Mouse (Mus musculus) induced T-regulatory cell, adult 2 months (primary cell): ENCODE measurements around the gene Zp3.

Experiments
- DNase-seq: peaks from one replicate; pipeline ENCODE4 v3.0.0-alpha.2; 2012; ENCODE audit warnings: low read depth

The Zp3 gene

DNA sequence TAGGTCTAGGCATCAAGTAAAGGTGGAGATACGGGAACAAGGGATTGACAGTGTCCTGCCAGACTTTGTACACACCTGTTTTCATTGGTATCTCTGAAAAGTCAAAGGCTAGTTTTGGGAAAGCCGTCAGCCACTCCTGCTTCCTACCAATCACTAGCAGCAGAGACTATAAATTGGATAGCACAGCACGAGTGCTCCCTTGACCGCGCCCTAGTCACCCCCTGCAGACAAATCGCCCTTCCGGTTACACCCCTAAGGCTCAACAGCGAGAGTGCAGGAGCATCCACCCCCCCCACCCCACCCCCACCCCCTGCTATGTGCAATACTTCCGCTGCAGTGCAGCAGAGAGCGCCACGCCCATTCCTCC, 17.8 kb upstream of the Zp3 start:
- DNase-seq, result no peak

DNA sequence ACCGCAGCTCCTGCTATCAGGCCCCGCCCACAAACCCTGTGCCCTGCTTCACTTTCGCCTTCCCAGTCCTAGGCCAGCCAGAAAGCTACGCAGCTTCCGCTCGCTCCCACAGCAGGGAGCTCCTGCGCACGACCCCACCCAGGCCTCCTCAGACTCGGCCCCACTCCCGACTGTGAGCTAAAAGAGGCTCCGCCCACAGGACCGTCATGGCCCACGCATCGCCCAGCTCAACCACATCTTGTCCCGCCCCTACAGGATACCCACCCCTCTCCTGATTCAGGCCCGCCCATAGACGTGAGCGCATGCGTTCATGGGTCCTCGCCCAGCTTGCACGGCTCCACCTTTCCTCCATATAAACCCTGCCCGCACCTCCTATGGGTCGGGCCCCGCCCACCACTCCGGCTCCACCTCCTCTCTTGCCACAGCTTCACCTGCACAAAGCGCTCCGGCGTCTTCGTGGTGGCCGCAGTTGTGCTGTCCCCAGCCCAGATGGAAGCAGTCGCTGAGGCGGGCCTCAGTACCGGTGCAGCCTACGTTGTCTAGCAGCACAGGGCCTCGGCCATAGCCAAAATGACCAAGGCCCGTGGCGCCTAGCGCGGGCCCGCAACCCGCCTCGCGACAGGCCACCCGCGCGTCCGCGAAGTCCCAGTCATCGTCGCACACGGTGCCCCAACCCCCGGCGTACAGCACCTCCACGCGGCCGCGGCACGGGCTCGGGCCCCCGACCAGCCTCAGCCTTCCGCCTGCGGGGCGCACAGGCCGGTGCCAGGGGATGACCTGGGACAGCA, 17.2 kb upstream of the Zp3 start:
- peak; percentile 100 for DNase-seq

DNA sequence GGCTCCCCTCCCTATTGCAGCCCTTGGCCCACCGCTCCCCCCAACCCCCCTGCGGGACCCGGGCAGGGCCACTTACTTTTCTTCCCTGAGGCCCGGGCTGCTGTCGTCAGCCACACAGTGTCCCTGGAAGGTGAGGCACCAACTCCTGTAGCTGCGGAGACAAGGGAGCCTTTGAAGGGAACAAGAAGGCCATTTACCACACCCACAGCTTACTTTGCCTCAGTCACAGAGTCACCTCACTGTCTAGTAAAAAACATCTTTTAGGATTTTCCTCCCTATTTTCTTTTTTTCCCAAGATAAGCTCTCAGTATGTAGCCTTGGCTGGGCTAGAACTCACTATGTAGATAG, 16.6 kb upstream of the Zp3 start:
- DNase-seq, result no peak

DNA sequence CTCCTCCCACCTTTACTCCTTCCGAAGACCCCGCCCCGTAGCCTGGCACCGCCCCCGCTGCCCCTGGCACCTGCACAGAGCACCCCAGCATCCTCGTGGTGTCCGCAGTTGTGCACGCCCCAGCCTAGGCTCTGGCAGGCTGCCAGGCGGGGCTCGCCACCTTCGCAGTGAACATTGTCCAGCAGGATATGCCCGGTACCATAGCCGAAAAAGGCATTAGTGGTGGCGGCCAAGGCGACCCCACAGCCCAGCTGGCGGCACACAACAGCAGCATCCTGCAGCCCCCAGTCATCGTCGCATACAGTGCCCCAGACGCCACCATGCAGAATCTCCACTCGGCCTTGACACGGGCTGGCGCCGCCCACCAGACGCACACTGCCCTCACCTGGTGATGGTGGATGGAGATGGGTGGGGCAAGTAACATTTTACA, 14.4 kb upstream of the Zp3 start:
- peak; percentile 51 for DNase-seq

DNA sequence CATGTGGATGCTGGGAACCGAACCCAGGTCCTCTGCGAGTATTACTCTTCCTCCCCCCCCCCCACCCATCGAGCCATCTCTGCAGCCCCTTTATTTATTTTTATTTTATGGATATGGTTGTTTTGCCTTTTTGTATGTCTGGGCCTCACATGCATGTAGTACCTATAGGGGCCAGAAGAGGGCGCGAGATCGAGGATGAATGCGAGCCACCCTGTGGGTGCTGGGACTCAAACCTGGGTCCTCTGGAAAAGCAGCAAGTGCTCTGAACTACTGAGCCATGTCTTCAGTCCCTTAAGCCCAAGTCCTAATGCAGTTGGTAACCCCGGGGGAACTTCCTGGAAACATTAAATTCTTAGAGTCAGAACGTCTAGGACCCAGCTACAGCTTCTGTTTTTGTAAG, 13.0 kb upstream of the Zp3 start:
- peak; percentile 77 for DNase-seq

DNA sequence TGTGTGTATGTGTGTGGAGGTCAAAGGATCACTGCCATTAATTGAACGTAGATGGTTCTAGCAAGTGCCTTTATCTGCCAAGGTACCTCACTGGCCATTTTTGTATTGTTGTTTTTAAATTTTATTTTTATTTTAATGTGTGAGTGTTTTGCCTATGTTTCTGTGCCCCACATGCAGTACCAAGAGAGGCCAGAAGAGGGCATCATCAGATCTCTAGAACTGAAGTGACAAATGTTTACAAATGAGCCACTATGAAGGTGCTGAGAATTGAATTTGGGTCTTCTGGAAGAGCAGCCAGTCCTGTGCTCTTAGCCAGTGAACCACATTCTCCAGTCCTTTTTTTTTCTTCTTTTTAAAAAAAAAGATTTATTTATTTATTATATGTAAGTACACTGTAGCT, 11.1 kb upstream of the Zp3 start:
- peak; percentile 88 for DNase-seq

DNA sequence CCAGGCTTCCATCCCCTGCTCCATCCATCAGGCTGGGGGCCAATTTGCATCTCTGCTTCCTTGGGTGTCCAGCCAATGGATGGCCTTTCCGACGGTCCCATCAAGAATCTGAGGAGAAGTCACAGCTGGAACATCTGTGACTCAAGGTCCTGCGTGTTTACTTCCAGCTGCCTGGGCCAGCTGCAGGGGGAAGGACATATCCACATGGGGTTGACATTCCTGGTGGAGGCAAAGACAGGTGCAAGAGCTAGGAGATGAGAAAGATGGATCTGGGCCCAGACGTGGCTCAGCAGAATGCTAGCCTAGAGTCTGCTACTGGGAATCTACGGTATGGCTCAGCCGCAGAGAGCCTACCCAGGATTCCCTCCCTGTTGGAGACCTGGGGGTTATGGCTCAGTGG, 9.7 kb upstream of the Zp3 start:
- DNase-seq, result no peak

DNA sequence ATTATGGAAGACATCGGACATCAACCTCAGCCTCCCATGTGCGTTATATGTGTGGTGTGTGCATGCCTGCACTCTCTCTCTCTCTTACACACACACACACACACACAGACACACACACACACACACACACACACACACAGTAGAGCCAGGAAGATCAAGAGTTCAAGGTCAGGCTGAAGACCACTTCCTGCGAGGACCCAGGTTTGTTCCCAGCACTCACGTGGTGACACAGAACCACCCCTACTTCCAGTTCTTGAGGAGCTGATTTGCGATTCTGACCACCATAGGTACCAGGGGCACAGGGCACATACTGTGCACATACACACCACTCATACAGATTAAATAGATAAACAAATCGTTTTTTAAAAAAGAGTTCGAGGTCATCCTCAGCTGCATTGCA, 8.0 kb upstream of the Zp3 start:
- DNase-seq, result no peak

DNA sequence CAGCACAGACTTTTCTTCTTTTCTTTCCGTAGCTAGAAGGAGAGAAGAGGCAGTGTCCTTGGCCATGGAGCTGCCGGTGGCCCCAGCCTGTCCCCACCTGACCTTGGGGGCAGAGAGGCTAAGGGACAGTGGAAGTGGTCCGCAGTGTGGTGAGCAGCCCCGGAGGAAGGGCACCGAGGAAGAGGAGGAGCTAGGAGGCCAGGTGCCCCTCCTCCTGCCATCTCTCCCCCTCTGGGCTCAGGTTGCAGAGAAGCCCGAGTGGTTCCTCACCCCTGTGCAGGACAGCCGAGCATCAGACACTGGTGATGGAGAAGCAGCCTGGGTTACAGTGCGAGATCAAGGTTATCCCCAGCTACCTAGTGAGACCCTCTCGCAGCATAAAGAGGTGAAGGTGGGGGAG, 5.5 kb upstream of the Zp3 start, which contains the start of gene Ssc4d:
Gene Ssc4d (minus strand): TSS at position 167 of the 400 bp plus-strand sequence.
- no peak for DNase-seq

DNA sequence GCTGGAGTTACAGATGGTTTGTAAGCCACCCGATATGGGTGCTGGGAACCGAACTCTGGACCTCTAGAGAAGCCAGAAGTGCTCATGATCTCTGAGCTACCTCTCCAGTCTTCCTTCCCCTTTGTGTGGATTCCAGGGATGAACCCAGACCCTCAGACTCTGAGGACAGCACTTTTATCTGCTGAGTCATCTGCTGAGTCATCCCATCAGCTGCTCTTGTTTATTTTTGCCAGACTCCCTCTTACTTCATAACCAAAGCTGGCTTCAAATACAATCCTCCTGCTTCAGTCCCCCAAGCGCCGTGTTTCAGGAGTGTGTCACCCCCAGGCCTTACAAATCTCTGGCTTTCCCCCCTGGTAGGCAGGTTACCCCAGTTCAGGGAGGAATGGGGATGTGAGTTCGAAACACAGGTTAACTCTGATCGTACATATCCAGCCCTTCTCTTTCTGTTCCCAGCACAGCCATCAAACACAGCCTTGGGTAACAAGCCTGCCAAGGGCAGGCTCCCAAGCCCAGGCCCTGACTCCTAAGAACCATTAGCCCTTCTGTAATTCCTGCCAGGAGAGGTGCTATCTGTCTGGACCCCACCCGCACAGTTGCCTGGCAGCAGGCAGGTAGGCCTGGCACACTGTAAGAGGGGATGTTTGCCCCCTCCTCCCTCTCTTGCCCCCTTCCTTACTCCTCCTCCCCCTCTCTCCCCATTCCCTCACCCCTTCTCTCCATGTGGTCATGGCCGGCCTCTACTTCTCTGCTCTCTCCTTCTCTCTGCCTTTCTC, 3.8 kb upstream of the Zp3 start:
- no peak for DNase-seq

DNA sequence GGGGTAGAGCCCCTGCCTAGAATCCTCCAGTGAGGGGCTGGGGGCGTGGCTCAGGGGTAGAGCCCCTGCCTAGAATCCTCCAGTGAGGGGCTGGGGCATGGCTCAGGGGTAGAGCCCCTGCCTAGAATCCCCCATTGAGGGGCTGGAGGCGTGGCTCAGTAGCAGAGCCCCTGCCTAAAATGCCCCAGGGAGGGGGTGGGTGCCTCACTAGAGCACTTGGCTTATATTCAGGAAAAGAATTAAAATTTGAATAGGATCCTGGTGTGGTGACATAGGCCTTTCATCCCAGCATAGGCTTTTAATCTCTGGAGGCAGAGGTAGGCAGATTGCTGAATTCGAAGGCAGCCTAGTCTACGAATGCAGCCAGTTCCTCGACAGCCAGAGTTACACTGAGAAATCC, 518 bp upstream of the Zp3 start:
- DNase-seq, result no peak

DNA sequence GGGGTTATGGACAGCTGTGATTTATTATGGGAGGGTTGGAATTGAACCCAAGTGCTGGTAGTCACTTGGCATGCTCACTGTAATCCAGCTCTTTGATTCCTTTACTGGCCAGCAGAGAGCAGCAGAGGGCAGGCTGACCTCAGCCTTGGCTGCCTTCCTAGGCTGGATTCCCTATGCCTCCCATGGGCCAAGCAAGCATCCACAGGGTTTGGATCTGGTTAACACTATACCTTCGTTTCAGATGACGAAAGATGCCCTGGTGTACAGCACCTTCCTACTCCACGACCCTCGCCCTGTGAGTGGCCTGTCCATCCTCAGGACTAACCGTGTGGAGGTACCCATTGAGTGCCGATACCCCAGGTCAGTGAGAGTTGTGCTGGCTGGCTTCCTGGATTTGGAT, 2.5 kb downstream of the Zp3 start:
- peak; percentile 59 for DNase-seq

DNA sequence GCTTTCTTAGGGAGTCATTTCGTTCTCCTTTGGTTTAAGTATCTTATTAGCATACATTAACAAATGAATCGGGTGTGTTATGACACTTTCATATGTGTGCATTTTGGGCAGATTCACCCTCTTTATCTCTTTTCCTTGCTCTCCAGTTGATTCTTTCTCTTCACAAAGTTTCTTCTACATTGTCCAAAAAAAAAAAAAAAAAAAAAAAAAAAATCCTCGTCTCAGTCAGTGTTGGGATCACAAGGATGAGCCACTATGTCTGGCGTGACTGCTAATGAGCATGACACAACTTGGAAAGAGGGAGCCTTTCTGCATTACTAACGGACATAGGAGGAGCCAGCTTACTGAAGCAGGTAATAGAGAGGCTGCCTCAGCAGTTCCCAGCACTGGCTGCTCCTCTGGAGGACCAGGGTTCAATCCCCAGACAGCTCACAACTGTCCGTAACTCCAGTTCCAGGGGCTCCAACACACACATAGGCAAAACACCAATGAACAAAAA, 4.7 kb downstream of the Zp3 start:
- DNase-seq, result no peak

DNA sequence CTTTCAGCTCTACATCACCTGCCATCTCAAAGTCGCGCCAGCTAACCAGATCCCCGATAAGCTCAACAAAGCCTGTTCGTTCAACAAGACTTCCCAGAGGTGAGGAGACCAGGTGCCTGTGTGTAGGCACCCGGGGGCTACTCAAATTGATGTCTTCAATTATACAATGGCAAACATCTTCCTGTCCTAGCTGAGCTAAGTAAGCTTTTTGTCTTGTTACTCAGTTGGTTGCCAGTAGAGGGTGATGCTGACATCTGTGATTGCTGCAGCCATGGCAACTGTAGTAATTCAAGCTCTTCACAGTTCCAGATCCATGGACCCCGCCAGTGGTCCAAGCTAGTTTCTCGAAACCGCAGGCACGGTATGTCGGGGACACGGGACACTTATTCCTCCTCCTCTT, 7.3 kb downstream of the Zp3 start:
- DNase-seq, result peak; percentile 46

DNA sequence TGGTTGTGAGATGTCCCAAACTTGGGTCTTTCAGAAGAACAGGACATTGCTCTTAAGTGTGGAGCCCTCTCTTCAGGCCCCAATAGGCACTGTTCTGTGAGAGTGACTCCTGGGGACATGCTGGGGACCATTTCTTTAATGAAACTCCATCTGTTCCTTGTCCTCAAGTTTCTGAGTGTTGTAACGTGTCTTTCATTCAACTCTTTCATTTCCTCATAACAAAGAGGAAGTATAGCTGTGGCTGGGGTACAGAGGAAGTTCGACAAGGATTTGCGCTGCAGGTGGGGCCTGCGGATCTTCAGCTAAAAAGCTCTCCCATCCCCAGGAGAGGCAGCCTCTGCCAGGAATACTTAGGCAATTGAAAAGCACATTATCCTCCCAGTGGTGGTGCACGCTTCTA, 10.7 kb downstream of the Zp3 start:
- DNase-seq, result no peak

DNA sequence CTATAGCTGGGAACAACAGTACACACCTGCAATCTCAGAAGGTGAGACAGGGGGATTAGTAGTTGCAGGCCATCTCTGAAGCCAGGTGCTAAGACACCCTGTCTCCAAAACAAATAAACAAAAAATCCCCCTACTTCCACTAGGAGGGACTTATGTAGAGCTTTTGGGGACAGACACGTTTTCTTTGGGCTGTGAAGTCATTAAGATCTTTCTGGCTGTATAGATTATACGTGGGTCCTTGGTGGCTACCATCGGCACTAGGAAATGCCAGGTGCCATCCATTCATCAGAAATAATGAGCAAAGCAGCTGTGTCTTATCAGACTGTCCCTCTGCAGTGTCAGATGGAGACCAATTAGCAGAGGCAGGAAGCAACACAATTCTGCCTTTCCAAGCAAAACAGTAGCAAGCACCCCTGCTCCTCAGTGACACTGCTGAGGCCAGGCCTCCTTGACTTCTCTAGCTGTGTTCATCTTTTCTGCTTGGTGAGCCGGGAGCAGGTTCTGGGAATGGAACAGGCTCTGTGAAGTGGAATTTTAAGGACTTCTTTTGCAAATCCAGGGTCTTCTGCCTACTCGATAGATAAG, 13.6 kb downstream of the Zp3 start:
- DNase-seq, result no peak

DNA sequence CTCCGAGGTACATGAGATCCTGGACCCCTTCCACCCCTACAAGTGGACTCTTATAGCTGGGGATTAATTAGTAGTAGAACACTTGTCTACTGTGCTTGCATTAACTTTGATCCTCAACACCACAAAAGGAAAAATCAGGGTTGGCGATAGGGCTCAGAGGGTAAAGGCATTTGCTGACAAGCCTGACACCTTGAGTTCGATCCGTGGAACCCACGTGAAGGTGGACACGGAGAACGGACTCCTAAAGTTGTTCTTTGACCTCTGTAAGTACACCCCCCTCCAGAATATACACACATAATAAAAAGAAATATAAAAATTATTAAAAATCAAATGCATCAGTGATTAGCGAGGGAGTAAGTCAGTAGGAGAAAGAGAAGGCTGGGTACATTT, 14.4 kb downstream of the Zp3 start:
- no peak for DNase-seq

DNA sequence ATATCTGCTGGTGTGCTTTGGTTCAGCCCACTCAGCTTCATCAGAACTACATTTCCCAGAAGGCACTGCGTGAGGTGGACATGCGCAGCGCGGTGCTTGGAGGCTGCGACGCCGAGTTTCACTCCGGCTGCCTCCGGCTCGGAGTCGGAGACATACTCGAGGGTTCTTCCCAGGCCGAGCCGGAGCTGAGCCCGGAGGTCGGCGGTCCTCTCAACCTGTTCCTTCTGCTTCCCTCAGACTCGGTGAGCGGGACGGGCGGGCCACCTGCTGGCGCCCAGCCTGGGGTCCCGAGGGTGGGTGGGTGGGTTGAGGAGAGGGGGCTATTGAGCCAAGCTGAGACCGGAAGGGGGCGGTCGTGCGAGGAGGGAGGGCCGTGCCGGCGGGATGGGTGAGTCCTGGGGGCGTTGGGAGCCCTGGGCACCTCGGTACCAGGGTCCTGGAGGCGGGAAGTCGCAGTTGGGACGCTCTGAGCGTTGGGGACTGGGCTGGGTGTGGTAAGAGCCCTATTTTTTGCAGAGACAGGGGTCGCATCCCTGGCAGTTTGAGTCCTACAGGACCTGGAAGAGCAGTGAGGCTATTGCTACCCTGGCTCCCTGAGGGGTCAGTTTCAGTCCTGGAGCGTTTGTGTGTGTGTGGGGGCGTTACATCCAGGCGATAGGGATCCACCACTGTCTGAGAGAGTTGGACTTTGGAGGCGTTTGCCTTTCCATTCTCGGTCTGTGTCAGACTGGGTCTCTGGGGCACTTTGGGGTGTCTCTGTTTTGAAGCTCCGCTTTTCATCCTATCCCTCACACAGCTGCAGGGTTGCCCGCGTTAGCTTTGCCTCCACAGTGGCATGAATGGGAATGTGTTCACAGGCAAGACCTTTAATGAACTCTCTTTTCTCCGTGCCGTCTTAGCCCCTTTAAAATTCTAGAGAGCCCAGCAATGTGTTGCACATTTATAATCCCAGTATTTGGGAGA, 15.1 kb downstream of the Zp3 start, which contains the start of gene Dtx2:
Gene Dtx2 (plus strand): TSS at position 76 of the 963 bp plus-strand sequence.
- peak; percentile 93 for DNase-seq

DNA sequence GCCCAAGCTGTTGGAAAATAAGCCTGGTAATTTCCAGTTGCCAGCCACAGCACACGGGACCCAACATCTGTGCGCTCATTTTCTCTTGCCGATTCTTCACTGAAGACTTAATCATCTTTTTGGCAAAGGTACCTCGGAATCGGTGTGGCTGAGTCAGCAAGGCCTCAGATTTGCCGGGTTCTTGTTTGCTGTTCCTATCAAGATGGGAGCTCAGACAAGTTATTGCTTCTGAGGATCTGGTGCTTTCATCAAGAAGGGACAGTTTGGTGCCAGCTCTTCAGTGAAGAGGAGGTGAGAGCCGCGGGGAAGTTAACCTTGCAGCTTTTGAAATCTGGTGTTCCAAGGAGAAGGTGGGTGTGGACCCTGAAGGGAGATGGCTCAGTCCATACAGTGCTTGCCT, 16.3 kb downstream of the Zp3 start:
- no peak for DNase-seq

DNA sequence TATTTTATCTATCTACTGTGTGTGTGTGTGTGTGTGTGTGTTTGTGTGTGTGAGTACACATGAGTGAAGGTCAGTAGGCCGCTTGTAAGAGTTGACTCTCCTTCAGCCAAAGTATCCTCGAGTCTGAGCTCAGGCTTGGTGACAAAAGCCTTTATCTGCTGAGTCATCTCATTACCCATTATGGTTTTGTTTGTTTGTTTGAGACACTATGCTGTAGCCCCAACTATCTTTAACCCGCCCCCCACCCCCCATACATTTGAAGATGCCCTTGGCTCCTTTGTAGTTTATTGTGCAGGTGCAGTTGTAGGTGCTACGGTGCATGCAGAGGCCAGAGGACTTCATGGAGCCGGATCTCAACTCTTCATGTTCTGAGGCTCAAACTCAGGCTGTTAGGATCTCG, 21.3 kb downstream of the Zp3 start:
- no peak for DNase-seq

DNA sequence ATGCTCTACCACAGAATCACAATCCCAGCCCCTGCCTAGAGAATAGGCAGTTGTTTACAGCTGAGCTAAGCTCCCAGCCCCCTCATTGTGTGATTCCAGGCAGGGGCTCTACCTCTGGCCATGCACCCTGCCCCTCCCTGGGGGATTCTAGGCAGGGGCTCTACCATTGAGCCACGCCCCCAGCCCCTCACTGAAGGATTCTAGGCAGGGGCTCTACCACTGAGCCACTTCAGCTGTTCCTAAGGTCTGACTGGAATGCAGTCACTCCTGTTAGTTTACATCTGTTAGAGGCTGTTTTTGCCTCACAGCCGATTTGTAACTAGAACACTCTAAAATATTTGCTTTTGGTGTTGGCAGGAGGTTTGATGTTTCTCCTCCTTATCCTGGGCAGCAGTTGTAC, 22.4 kb downstream of the Zp3 start:
- DNase-seq, result no peak

DNA sequence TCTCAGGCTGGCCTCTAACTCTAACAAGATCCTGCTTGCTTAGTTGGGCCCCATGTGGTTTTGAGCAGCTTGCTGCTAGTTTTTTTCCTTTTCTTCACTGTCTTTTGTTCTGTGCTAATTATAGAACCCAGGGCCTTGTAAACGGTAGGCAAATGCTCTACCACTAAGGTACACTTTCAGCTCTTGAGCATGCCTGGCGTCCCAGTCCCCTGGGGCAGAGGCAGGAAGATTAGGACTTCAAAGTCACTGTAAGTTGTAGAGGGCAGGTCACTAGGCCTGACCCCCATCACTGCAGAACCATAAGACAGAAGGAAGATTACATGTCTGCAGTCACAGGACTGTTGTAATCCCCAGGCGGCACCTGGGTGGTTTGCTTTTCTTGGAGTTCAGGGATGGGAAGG, 22.9 kb downstream of the Zp3 start:
- DNase-seq, result no peak
